Mouse (Mus musculus) embryonic stem cell, embryonic (primary cell): Measurements from ENCODE around the gene Cox10.

Experiments used
- CTCF ChIA-PET, 4 experiments: fragments of 300-600 bp in 2 of 4; fragments of 350-600 bp in 2 of 4; sonication (Branson Sonifier 250); formaldehyde crosslinking; loops; one replicate each; lab custom pipeline; 2022; ENCODE audit warnings: inconsistent platforms in 2 of 4; lab: Charles Lee
- POLR2A ChIA-PET, 4 experiments: fragments of 300-600 bp in 2 of 4; fragments of 350-600 bp in 2 of 4; sonication (Branson Sonifier 250); formaldehyde crosslinking; loops; one replicate each; lab custom pipeline; 2022; ENCODE audit warnings: antibody characterized with exemption in 4 of 4, inconsistent platforms in 1 of 4; lab: Charles Lee

Gene Cox10

DNA sequence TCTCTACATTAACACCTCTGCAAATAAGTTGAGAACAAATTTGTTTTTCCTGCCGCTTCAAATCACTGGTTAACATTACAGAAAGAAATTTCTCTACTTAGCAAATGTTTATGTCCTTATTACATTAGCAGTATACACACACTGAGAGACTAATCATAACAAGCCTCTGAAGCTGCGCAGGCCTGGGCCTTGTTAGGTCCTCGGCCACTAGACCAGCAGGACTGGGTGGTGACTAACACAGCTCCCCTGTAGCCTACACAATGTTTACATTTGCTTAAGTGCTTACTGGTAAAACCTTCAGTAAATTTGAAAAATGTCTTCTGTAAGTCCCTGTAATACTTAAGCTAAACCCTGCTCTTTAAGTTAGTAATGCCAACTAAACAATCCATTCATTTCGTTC lies 92.6 kb downstream of the Cox10 start:
- ChIA-PET POLR2A (interaction anchor here in 1 of 4 experiments (1.4 kb wide), 1 partner anchor 10 kb away, joined by 3 read pairs; no protein-coding TSS in a partner anchor), CTCF (no interaction called here)

DNA sequence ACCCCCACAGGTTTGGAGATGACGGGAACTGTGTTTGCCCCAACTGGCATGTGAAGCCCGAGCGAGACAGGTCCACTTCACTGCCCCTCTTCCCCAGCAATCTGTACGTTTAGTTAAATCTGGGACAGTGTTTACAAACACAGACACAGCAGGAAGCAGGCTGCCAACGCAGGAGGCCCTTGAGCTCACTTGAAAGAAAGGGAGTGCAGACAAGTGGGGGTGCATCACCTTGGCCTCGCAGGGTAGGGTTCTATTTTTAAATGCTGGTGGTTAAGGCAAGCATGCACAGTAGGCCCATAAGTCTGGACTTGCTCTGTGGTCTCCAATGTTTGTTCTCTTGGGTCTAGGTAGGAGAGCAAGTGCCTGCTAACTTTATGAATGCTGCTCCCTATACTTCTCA lies 93.8 kb downstream of the Cox10 start:
- CTCF ChIA-PET: interaction anchor here in 1 of 4 experiments (0.5 kb wide), 1 partner anchor 184 kb away, joined by 5 read pairs; no protein-coding TSS in a partner anchor

DNA sequence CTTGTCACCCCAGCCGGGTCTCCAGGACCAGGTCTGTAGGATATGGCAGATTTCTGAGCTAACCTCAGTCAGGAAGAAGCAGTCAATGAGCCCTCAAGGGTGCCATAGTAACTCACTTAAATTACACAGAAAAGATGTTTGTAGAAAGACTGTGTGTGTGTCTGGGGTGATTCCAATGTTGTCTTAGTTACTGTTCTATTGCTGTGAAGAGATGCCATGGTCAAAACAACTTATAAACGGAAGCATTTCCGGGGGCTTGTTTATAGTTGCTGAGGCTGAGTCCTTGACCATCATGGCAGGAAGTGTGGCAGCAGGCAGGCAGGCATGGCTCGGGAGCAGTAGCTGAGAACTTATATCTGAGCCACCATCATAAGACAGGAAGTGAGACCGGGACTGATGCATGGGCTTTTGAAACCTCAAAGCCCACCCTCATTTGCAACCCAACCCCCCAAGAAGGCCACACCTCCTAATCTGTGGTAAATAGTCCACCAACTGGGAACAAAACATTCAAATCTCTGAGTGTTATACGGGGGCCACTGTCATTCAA lies 94.6 kb downstream of the Cox10 start:
- CTCF ChIA-PET: no interaction called here

More for the DNA sequence above, 93.8 kb downstream of the Cox10 start:
- POLR2A ChIA-PET: no interaction called here

DNA sequence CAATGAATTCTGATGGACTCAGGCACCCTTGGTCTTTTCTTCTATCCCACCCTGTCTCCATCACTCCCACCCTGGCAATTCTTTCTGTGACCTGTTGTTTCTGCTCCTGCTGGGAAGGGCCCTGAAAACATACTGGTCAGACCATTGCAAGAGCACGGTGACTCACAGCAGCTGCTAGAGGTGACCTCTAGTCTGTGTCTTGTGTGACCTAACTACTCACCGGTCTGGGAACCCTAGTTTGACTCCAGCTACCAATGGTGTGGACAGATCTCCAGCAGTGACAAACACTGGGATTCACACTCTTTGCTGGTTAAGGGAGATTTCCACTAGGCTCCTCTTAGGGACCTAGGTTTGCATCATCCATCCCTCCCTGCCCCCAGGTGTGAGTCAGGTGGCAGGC lies 101.5 kb downstream of the Cox10 start:
- CTCF ChIA-PET: interaction anchor here in 2 of 4 experiments (0.8 to 1.0 kb wide), 2 partner anchors 11 to 197 kb away, joined by 3 to 4 read pairs; no protein-coding TSS in a partner anchor
- POLR2A ChIA-PET: interaction anchor here in 3 of 4 experiments (0.9 to 3.6 kb wide), 15 partner anchors 8 to 102 kb away, joined by 3 to 19 read pairs (median 4); partner anchors contain the start of genes Hs3st3b1 (in 2 of the 3) and Cox10 (in 1 of the 3)

More for the DNA sequence above, 94.6 kb downstream of the Cox10 start:
- POLR2A ChIA-PET: no interaction called here

DNA sequence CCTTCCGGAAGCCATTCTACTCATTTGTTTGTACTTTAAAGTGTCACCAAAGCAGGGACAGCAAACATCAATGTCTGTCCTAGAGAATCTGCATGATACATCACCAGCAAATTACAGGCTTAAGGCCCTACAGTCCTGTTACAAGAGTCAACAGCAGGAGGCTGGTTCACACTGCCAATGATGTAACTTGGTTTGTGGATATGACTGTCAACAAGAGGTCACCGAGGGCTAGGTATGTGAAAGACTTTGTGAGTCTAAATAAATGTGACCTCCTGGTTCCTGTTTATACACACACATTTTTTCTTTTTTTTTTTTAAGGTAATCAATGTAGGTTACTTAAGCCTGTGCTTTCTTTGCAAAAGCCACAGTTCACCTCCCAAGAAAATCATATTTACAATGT lies 102.5 kb downstream of the Cox10 start:
- ChIA-PET CTCF (interaction anchor here in 1 of 4 experiments (1.0 kb wide), 1 partner anchor 198 kb away, joined by 3 read pairs; no protein-coding TSS in a partner anchor), POLR2A (interaction anchor here in 3 of 4 experiments (0.6 to 3.6 kb wide), 8 partner anchors 7 to 103 kb away, joined by 3 to 19 read pairs (median 4); partner anchors contain the start of genes Cox10 (in 1 of the 3) and Hs3st3b1 (in 1 of the 3))

DNA sequence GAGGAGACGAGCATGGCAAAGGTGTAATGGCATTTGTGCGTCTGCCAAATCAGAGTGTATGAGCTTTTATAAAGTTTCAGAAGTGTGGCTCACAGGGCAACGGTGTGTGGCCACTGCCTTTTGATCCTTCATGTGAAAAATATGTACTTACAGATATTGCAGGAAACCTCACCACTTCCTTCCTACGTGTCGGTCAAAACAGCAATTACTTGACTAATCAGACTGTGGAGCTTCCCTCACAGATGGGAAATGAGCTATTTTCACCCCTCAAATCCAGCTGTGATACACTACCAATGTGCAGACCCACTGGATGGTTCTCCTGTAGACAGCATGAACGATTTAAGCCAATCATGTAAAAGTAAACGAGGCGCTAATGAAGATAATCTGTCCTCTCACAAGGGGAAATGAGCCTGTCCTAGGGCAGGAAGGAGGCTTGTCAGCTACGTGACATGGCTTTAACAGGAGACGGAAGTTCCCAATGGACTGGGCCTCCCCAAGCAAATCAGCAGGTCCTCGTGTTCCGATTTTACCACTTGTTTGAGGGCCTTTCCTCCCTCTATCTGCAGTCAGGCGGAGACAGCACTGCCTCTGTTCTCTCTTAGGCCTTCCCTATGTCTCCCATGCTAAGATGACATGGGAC lies 103.9 kb downstream of the Cox10 start:
- POLR2A ChIA-PET: interaction anchor here in 2 of 4 experiments (0.8 to 2.1 kb wide), 2 partner anchors 19 to 109 kb away, joined by 3 to 9 read pairs; no protein-coding TSS in a partner anchor
- CTCF ChIA-PET: no interaction called here

DNA sequence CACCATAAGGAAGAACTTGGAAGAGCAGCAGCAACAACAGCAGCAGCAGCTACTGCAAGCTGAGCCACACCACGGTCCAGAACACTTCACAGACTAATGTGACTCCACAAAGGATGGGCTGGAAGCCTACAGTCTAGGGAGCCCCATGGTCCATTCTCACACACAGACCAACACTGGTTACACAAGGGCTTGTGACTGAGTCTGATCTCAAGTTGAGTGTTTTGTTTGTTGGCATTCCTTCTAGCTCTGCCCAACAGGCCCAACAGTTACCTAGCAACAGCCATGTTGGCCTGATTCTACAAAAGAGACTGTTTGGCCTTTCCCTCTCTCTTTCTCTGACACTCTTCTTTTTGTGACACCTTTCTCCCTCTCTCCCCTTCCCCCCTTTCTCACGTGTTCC lies 105.3 kb downstream of the Cox10 start:
- ChIA-PET POLR2A (interaction anchor here in 1 of 4 experiments (0.7 to 2.1 kb wide), 3 partner anchors 18 to 159 kb away, joined by 3 to 9 read pairs (median 3); no protein-coding TSS in a partner anchor), CTCF (no interaction called here)

DNA sequence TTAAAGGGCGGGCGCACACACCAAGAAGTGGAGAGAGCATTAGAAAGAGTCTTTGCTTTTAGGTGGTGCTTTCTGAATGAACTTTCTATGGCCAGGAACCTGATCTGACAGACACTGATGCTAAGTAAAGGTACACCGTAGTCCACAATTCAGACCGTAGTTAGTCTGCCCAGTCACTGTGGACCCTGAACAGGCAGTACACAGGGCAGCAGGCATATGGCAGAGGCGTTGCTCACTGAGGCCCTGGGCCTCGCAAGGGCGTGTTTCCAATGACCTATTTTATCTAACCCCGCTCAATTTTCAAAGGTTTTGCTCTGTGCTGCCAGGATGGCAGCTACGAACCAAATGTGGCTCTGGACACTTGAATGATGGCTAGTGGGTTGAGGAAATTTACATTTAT lies 107.8 kb downstream of the Cox10 start:
- CTCF ChIA-PET: no interaction called here

DNA sequence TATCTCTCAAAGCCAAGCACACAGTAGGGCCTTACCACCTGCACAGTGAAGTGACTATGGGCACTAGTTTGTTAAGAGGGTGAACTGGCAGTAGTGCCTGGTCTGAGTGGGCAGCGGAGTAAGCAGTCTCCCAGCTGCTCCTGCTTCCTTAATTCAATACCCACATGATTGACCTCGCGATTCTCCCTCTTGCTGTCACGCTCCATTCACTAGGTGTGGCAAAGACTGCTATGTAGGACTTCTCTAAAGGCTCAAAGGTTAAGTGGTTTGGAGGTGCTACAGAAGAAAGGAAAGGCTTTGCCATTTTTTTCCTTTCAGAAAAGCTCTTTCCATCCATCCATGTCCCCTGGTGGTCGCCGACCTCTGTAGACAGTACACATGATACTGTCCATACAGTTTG lies 108.5 kb downstream of the Cox10 start:
- ChIA-PET POLR2A (interaction anchor here in 2 of 4 experiments (0.6 to 1.9 kb wide), 4 partner anchors 14 to 451 kb away, joined by 3 to 5 read pairs (median 4); partner anchors contain the start of gene Hs3st3b1 (in 1 of the 2)), CTCF (no interaction called here)

More for the DNA sequence above, 107.8 kb downstream of the Cox10 start:
- POLR2A ChIA-PET: interaction anchor here in 1 of 4 experiments (0.6 kb wide), 1 partner anchor 148 kb away, joined by 3 read pairs; no protein-coding TSS in a partner anchor

DNA sequence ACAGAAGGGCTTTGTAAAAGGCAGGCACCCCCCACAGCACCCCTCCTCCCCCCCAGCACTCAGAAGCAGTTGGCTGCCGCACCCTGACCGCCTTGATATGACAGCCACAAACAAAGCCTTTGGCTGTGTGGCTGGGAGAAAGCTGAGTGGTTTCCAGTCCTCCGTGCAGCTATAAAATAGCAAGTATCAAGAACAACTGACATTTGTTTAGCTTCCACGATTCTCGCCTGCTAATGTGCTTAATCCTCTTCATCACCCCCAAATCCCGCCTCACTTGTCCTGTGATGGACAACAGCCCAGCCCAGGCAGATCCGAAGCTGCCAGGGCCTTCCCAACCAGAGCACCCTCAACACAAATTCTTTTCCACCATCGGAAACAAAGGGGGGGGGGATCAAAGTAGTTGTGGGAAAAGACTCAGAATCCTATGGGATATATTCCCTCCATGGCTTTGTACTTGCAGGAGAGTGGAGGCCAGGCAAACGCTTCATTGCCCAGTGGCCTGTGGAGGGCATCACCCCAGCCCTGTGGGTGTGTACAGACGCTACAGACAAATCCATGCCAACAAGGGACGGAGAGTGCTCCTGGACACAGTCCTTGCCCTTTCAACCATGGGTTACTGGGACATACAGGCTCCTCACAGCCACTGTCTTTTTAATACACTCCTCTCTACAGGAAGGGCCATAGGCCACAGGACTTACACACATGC lies 109.9 kb downstream of the Cox10 start:
- ChIA-PET POLR2A (interaction anchor here in 2 of 4 experiments (0.5 to 1.9 kb wide), 9 partner anchors 8 to 507 kb away, joined by 3 to 6 read pairs (median 4); no protein-coding TSS in a partner anchor), CTCF (interaction anchor here in 3 of 4 experiments (0.6 to 1.2 kb wide), 3 partner anchors 44 to 947 kb away, joined by 4 to 8 read pairs (median 5); no protein-coding TSS in a partner anchor)

DNA sequence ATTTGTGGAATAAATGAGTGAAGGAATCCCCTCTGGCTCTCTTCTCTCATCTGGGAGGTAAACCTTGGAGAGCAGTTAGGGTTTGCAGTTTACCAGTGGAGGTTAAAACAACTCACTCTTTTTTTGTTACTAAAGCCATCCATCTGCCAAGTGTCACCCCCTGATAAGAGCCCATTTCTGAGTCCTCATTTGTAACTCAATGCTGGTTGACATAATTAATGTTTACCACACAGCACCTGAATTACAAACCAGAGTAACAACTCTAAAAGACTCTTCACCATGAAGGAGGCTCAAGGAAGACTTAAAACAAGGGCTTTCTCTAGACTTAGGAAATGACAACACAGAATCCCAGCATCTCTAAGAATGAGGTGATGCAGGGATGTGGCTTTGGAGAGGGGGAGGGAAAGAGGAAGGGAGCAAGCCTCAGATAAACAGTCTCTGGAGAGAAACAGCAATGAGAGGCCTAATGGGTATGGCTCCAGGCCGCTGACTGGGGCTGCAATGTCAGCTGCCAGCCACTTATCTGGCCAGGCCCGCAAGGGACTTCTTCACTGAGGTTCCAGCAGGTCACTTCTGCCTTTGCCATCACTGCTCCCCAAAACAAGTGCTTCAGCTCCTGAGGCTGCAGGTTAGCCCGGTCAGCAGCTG lies 110.8 kb downstream of the Cox10 start:
- POLR2A ChIA-PET: interaction anchor here in 2 of 4 experiments (0.7 to 1.9 kb wide), 7 partner anchors 9 to 70 kb away, joined by 3 to 6 read pairs (median 4); no protein-coding TSS in a partner anchor
- CTCF ChIA-PET: interaction anchor here in 2 of 4 experiments (0.6 to 1.2 kb wide), 2 partner anchors 43 to 44 kb away, joined by 4 to 8 read pairs; no protein-coding TSS in a partner anchor

DNA sequence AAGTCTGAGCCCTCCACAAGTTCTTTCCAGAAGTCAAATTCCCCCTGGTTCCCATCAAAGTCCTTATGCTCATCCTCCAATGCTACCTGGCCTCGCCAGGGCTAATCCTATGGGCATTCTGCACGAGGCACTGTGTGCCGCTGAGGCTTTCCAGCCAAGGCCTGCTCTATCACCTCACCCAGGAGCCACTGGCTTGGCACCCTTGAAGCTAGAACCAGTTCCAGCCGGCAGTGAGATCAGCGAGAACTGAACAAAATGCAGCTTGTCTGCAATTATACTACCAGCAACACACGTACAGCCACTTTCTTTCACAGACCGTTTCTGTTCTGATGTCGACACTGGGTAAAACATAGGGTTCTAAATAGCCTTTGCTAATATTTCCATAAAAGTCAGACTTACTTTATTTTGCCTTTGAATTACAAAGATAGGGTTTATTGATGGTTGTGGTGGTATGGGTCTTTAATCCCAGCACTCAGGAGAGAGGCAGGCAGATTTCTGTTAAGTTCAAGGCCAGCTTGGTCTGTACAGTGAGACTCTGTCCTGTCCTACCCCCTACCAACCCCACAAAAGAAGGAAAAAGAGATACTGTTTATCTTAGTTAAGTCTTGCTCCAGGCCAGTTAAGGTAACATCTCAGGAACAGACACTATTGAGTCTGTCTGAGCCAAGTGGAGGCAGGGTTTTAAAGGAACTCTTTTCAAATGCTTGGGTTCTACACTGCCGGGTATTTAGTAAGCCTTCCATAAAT lies 111.5 kb downstream of the Cox10 start:
- CTCF ChIA-PET: interaction anchor here in 2 of 4 experiments (0.7 to 0.9 kb wide), 2 partner anchors 10 to 46 kb away, joined by 3 to 4 read pairs; partner anchors contain the start of gene Hs3st3b1 (in 1 of the 2)
- POLR2A ChIA-PET: interaction anchor here in 2 of 4 experiments (0.7 to 1.0 kb wide), 3 partner anchors 10 to 14 kb away, joined by 3 to 4 read pairs (median 3); no protein-coding TSS in a partner anchor

DNA sequence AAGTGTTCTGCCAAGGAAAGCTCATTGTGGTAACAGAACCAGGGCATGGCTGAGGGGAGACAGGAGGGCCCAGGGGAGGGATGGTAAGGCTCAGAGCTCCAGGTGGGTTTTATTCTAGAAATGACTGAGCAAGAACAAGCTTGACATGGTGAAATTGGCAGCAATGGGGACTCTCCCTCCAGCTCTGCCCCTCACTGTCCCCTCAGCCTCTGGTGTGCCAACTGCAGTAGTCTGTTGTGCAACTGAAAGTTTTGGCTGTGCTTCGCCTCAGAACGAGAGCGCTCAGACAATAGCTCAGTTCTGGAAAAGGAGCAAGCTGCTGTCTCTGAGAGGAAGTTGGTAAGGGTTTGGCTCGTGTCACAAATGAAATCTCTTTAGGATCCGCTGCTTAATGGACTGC lies 113.8 kb downstream of the Cox10 start:
- POLR2A ChIA-PET: interaction anchor here in 2 of 4 experiments (1.3 to 1.5 kb wide), 2 partner anchors 9 to 34 kb away, joined by 3 to 8 read pairs; no protein-coding TSS in a partner anchor

DNA sequence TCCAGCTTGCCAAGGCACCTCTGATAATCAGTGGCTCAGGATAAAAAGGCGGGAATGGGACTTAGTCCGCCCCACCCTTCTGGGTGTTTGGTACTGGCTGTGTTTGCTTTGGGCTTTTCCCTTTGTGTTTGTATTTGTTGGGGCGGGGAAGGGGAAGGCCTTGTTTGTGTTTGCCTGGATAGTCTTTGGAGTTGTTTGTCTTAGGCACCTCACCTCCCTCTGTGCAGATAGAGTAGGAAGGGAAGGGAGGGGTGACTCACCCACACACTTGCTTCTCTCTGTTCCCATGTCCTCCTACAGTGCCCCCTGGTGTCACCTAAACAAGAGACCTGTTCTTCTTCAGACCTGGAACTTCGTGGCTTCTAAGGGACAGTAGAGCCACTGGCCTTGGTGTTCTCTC lies 122.1 kb downstream of the Cox10 start:
- POLR2A ChIA-PET: interaction anchor here in 3 of 4 experiments (0.6 to 9.5 kb wide), 41 partner anchors 7 to 1021 kb away, joined by 3 to 134 read pairs (median 4); partner anchors contain the start of genes Hs3st3b1 (in 3 of the 3), Cox10 (in 2 of the 3), Elac2 (in 1 of the 3) and Hs3st3a1 (in 1 of the 3)
- CTCF ChIA-PET: interaction anchor here (0.6 to 2.3 kb wide), 9 partner anchors 10 to 264 kb away, joined by 3 to 15 read pairs (median 6); partner anchors contain the start of gene Hs3st3b1 (in 1 of the 4)

More for the DNA sequence above, 113.8 kb downstream of the Cox10 start:
- CTCF ChIA-PET: no interaction called here

DNA sequence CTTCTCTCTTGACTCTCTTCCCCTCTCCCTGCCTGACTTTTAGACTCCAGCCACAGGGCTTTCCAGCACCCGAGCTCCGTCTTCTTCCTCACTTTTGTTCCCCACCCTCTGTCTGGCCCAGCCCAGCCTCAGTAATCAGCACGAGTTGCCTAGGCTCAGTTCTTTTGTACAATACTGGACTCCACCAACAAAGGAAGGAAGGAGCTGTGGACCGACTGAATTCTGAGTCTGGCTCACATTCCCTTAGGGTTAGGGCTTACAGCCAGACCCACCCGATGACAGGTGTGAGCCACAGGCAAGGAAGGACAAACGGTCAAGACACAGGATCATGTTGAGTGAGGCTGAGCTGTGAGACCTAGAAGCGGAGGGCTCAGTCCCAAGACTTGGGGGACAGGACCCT lies 122.5 kb downstream of the Cox10 start:
- ChIA-PET CTCF (interaction anchor here (0.9 to 2.3 kb wide), 7 partner anchors 31 to 264 kb away, joined by 3 to 12 read pairs (median 6); partner anchors contain the start of gene Hs3st3b1 (in 1 of the 4)), POLR2A (interaction anchor here (0.6 to 9.5 kb wide), 46 partner anchors 8 to 1022 kb away, joined by 3 to 134 read pairs (median 4); partner anchors contain the start of genes Hs3st3b1 (in 3 of the 4), Cox10 (in 2 of the 4), Elac2 (in 1 of the 4) and Hs3st3a1 (in 1 of the 4))

DNA sequence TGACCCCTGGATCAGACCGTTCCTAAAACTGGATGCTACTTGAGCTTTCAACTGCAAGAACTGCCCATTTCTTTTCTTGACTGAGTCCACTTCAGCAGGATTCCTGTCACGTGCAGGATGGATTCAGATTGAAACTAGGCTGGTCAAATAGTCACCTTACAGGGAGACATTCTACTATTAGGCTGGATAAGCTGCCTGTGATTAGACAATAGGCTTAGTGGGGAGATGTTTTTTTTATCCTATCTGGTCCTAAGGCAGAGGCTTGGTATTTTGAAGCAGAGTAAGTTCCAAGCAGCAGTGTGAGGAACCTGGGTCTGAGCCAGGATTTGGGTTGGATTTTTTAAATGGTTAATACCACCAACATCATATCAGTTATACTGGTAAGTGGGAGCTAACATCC lies 125.4 kb downstream of the Cox10 start:
- ChIA-PET CTCF (interaction anchor here in 2 of 4 experiments (0.9 to 2.1 kb wide), 4 partner anchors 29 to 275 kb away, joined by 3 to 8 read pairs (median 4); partner anchors contain the start of gene Hs3st3b1 (in 1 of the 2)), POLR2A (interaction anchor here in 3 of 4 experiments (0.6 to 9.5 kb wide), 18 partner anchors 9 to 57 kb away, joined by 3 to 134 read pairs (median 4); partner anchors contain the start of gene Hs3st3b1 (in 3 of the 3))
